Mouse (Mus musculus) cortical plate, adult 2 months (tissue): ENCODE data around the gene Prtg.

ENCODE experiments used
- CTCF ChIP-seq: fragments of 200-500 bp; IDR thresholded peaks from 2 replicates; pipeline ENCODE4 v1.5.1; 2011; ENCODE audit warnings: mild to moderate bottlenecking, control low read depth, low read length; ENCODE audit not compliant: insufficient read depth; ENCODE audit errors: extremely low read depth
- POLR2A ChIP-seq: fragments of 200-500 bp; IDR thresholded peaks from 2 replicates; pipeline ENCODE4 v1.6.1; 2011; ENCODE audit warnings: mild to moderate bottlenecking, low read length, control low read depth; ENCODE audit not compliant: insufficient read depth; ENCODE audit errors: extremely low read depth

DNA sequence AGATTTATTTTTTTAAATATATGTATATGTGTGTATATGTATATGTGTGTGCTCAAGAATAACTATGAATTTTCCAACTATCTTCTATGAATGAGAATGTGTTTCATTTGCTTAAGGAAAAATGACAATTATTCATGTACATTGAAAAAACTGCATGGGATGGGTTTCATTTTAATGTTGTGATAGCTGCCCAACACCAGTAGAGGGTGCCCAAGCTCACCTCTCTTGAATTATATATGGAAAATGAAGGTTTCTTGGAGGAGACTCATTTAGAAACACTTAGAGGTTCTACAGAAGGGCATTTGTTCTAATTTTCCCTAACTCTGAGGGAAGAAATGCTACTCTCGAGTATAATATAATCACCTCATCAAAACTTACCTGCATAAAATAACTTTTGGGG is 83.1 kb downstream of the Prtg start:
- TF ChIP-seq CTCF (peak; percentile 29; the same call in 1 of the 2 replicates), POLR2A (no peak)
